Mouse (Mus musculus) cortical plate, adult 2 months (tissue): ENCODE data around the gene Zc3h7b.

Experiments used
- CTCF ChIP-seq: fragments of 200-500 bp; IDR thresholded peaks from 2 replicates; pipeline ENCODE4 v1.5.1; 2011; ENCODE audit warnings: mild to moderate bottlenecking, control low read depth, low read length; ENCODE audit not compliant: insufficient read depth; ENCODE audit errors: extremely low read depth
- POLR2A ChIP-seq: fragments of 200-500 bp; IDR thresholded peaks from 2 replicates; pipeline ENCODE4 v1.6.1; 2011; ENCODE audit warnings: mild to moderate bottlenecking, low read length, control low read depth; ENCODE audit not compliant: insufficient read depth; ENCODE audit errors: extremely low read depth

DNA sequence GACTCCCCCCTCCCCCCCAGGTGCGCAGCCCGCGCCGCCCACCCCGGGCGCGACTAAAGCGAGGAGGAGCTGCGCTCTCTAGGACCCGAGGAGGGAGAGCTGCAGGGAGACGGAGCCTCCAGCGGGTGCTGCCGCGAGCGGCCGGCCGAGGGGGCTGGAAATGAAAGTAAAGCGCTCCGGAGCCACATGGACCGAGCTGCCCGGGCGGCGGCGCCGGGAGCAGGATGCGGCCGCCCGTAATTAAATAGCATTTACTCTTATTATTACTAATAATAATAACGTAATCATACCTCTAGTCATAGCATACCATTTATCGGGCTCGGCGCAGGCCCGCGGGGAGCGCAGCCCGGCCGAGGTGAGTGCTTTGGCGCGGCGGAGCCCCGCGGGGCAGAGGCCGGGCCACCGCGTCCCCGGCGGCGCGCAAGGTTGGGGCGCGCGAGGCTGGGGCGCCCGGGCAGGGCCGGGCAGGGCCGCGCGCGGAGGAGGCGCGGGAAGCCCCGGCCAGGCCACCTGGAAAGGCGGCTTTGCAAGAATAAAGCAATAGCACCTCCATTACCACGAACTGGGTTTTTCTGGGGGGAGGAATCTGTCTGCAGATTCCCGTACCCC, at the start of gene Zc3h7b, which contains the start of gene Rangap1:
- TF ChIP-seq POLR2A (peak; percentile 53), CTCF (no peak)
